Mouse (Mus musculus) olfactory bulb, adult 2 months (tissue): ENCODE results near the gene Gm11569. TPM values are rescaled to one million over a fixed set of nuclear protein-coding genes. Genes with fewer than 3 reads are reported as not detected.
"Not testable (repeated sequence)": the region's sequence is repeated elsewhere in the genome, so short reads cannot be mapped to it uniquely, and the experiment has no call there.

Experiments used
- H3K27ac ChIP-seq: fragments of 200-500 bp; 2 replicates; pipeline ENCODE4 v1.5.1; 2012; ENCODE audit warnings: low read depth, low read length; ENCODE audit not compliant: insufficient read depth
- H3K4me1 ChIP-seq: fragments of 200-500 bp; 2 replicates; pipeline ENCODE4 v1.6.1; 2012; ENCODE audit warnings: low read length; ENCODE audit not compliant: control insufficient read depth, insufficient read depth
- H3K4me3 ChIP-seq: fragments of 200-500 bp; 2 replicates; pipeline ENCODE4 v1.5.1; 2012; ENCODE audit warnings: mild to moderate bottlenecking, low read depth, low read length, moderate library complexity; ENCODE audit not compliant: insufficient read depth
- CTCF ChIP-seq: fragments of 200-500 bp; IDR thresholded peaks from 2 replicates; pipeline ENCODE4 v1.5.1; 2012; ENCODE audit warnings: low read depth, mild to moderate bottlenecking, low read length, moderate library complexity; ENCODE audit not compliant: insufficient read depth
- POLR2A ChIP-seq: fragments of 200-500 bp; IDR thresholded peaks from 2 replicates; pipeline ENCODE4 v1.6.1; 2012; ENCODE audit warnings: mild to moderate bottlenecking, low read depth, low read length, moderate library complexity; ENCODE audit not compliant: insufficient read depth
- WGBS: fragments of 180-500 bp; shearing (Covaris S2); methylation state at CpG from one replicate; pipeline ENCODE4 v1.1.7; 2018; 5-methylcytosine and 5-hydroxymethylcytosine counted together
- polyA plus RNA-seq: library from polyadenylated mRNA; stranded (reverse); fragments of >200 nt; gene quantifications from 2 replicates; pipeline ENCODE4 v1.2.4, GENCODE M21; 2012; ENCODE audit warnings: low replicate concordance; ENCODE audit not compliant: missing spikeins, insufficient read depth, insufficient read length

The Gm11569 gene
- polyA plus RNA-seq, 1 experiment, result not detected

DNA sequence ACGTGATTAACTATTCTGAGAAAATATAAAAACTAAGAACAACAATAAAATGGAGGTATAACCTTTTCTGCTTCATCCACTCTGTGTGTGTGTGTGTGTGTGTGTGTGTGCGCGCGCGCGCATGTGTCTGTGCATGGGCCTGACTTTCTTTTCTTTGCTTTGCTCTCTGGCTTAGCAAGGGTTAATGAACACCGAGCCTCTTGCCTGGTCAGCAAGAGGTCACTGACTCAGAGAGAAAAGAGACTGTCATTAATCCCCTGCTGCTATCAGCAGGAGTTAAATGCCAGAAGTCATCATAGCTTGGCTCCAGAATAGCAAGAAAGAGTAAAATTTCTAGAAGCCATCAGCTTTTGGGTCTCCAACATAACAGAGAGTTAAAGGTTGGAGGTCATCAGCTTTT lies 20.3 kb downstream of the Gm11569 start:
- no peaks in the 10 kb centered on the region for H3K4me1 ChIP-seq
- H3K4me3 ChIP-seq, result no peak overlapping the region
- no peak overlapping the region for H3K27ac ChIP-seq
- 61% methylated on average over 7 of the region's 7 CpGs for WGBS
- TF ChIP-seq CTCF (no peak), POLR2A (no peak)

- H3K4me3 ChIP-seq, H3K27ac ChIP-seq, H3K4me1 ChIP-seq: not testable (repeated sequence)
Measured at GRCm38 (mm10) chr11:99772813-99773212, 25.9 kb downstream of the Gm11569 start, which contains the start of gene Gm11595. Gene Gm11595 (minus strand): TSS chr11:99772913.

DNA sequence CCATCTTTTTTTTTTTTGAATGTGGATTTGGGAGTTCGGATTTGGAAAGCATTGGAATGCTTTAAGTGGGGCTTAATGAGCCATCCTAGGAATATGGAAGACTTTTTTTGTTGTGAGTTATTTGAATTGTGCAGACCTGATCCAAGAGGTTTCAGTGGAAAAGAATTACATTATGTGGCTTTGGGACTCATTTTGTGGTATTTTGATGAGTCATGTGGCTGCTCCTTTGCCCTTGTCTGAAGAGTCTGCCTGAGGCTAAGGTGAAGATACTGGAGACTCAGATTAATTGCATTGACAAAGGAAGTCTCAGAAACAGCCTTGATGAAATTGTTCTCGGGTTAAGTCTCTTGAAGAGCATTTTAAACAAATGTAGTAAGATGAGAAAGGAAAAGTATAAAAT lies 30.3 kb downstream of the Gm11569 start:
- TF ChIP-seq POLR2A, result no peak
- no peak for TF ChIP-seq CTCF
- H3K27ac ChIP-seq, result no peak overlapping the region
- H3K4me3 ChIP-seq, result no peak overlapping the region
- no peaks in the 10 kb centered on the region for H3K4me1 ChIP-seq
- WGBS, result 83% methylated on average over 2 of the region's 2 CpGs

DNA sequence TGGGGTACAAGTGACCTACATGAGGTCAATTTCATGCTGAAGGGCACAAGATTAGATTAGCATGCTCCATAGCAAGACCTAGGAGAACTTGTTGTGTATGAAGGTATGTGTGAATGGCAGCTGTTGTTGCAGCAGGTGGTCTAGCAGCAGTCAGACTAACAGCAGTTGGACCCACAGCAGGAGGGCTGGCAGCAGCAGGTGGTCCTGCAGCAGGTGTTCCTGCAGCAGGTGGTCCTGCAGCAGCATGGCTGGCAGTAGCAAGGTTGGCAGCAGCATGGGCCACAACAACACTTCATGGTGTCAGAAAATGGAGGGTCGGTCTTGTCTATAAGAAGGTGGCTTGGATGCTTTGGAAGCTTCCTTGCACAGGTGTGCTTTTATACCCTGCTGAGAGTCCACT lies 39.9 kb downstream of the Gm11569 start:
- Histone ChIP-seq H3K4me3 (no peak overlapping the region), H3K4me1 (no peaks in the 10 kb centered on the region), H3K27ac (no peak overlapping the region)
- TF ChIP-seq CTCF (no peak), POLR2A (no peak)
- WGBS, result 92% methylated on average over 1 of the region's 1 CpGs

Other genes with a start within 250 kb of the Gm11569 start
- not detected in 2 replicates for gene Krtap3-3, start 248.1 kb downstream of the Gm11569 start, polyA plus RNA-seq
- gene Krtap3-2, start 242.1 kb downstream of the Gm11569 start, polyA plus RNA-seq, result not detected in 2 replicates
- not detected in 2 replicates for gene Gm11939, start 239.5 kb downstream of the Gm11569 start, polyA plus RNA-seq
- not detected in 2 replicates for gene Krtap3-1, start 232.3 kb downstream of the Gm11569 start, polyA plus RNA-seq
- gene Krtap1-5, start 217.9 kb downstream of the Gm11569 start, polyA plus RNA-seq, result not detected in 2 replicates
- gene Krtap1-4, start 215.3 kb downstream of the Gm11569 start, polyA plus RNA-seq, result not detected in 2 replicates
- gene Krtap1-3, start 207.6 kb downstream of the Gm11569 start, polyA plus RNA-seq, result not detected in 2 replicates
- not detected in 2 replicates for gene Krtap9-3, start 200.8 kb downstream of the Gm11569 start, polyA plus RNA-seq
- gene Gm11938, start 195.6 kb downstream of the Gm11569 start, polyA plus RNA-seq, result not detected in 2 replicates
- gene Gm11937, start 188.7 kb downstream of the Gm11569 start, polyA plus RNA-seq, result not detected in 2 replicates
- not detected in 2 replicates for gene Krtap2-4, start 184.1 kb downstream of the Gm11569 start, polyA plus RNA-seq
- not detected in 2 replicates for gene Gm11562, start 178.5 kb downstream of the Gm11569 start, polyA plus RNA-seq
- not detected in 2 replicates for gene Krtap4-1, start 170.7 kb downstream of the Gm11569 start, polyA plus RNA-seq
- not detected in 2 replicates for gene Krtap4-2, start 163.8 kb downstream of the Gm11569 start, polyA plus RNA-seq
- not detected in 2 replicates for gene Krtap4-7, start 154.8 kb downstream of the Gm11569 start, polyA plus RNA-seq
- gene Gm11555, start 148.7 kb downstream of the Gm11569 start, polyA plus RNA-seq, result not detected in 2 replicates
- not detected in 2 replicates for gene Gm11563, start 140.0 kb downstream of the Gm11569 start, polyA plus RNA-seq
- gene Krtap4-6, start 133.0 kb downstream of the Gm11569 start, polyA plus RNA-seq, result not detected in 2 replicates
- not detected in 2 replicates for gene Gm14190, start 108.2 kb downstream of the Gm11569 start, polyA plus RNA-seq
- not detected in 2 replicates for gene Gm14180, start 64.6 kb downstream of the Gm11569 start, polyA plus RNA-seq
- not detected in 2 replicates for gene Gm11595, start 26.0 kb downstream of the Gm11569 start, polyA plus RNA-seq
- gene Krtap4-8, start 18.2 kb downstream of the Gm11569 start, polyA plus RNA-seq, result not detected in 2 replicates
- gene Krtap4-9, start 13.7 kb downstream of the Gm11569 start, polyA plus RNA-seq, result not detected in 2 replicates
- not detected in 2 replicates for gene Gm11596, start 5.5 kb downstream of the Gm11569 start, polyA plus RNA-seq
- gene Gm11554, start 5.5 kb upstream of the Gm11569 start, polyA plus RNA-seq, result not detected in 2 replicates
- gene Krtap4-13, start 11.0 kb upstream of the Gm11569 start, polyA plus RNA-seq, result not detected in 2 replicates
- not detected in 2 replicates for gene Gm11564, start 16.7 kb upstream of the Gm11569 start, polyA plus RNA-seq
- not detected in 2 replicates for gene 2300003K06Rik, start 39.1 kb upstream of the Gm11569 start, polyA plus RNA-seq
- gene Krtap4-16, start 52.7 kb upstream of the Gm11569 start, polyA plus RNA-seq, result not detected in 2 replicates
- not detected in 2 replicates for gene Gm11568, start 59.0 kb upstream of the Gm11569 start, polyA plus RNA-seq
- gene Gm11559, start 65.5 kb upstream of the Gm11569 start, polyA plus RNA-seq, result not detected in 2 replicates
- gene Krtap9-1, start 74.5 kb upstream of the Gm11569 start, polyA plus RNA-seq, result not detected in 2 replicates
- gene Gm11567, start 80.3 kb upstream of the Gm11569 start, polyA plus RNA-seq, result not detected in 2 replicates
- gene Krtap31-1, start 109.0 kb upstream of the Gm11569 start, polyA plus RNA-seq, result not detected in 2 replicates
- not detected in 2 replicates for gene Gm11565, start 115.8 kb upstream of the Gm11569 start, polyA plus RNA-seq
- gene Krtap31-2, start 137.4 kb upstream of the Gm11569 start, polyA plus RNA-seq, result not detected in 2 replicates
- not detected in 2 replicates for gene Krtap9-5, start 149.5 kb upstream of the Gm11569 start, polyA plus RNA-seq
- not detected in 2 replicates for gene Krtap29-1, start 180.1 kb upstream of the Gm11569 start, polyA plus RNA-seq
- gene Krtap16-1, start 187.7 kb upstream of the Gm11569 start, polyA plus RNA-seq, result not detected in 2 replicates
- gene Krtap17-1, start 195.1 kb upstream of the Gm11569 start, polyA plus RNA-seq, result not detected in 2 replicates
- gene Krt33a, start 217.3 kb upstream of the Gm11569 start, polyA plus RNA-seq, result not detected in 2 replicates
- gene Krt33b, start 230.9 kb upstream of the Gm11569 start, polyA plus RNA-seq, result not detected in 2 replicates
- gene Krt34, start 242.6 kb upstream of the Gm11569 start, polyA plus RNA-seq, result not detected in 2 replicates